Comparison of ENCODE assay signal across 8 mouse cellular contexts in the genomic region with DNA sequence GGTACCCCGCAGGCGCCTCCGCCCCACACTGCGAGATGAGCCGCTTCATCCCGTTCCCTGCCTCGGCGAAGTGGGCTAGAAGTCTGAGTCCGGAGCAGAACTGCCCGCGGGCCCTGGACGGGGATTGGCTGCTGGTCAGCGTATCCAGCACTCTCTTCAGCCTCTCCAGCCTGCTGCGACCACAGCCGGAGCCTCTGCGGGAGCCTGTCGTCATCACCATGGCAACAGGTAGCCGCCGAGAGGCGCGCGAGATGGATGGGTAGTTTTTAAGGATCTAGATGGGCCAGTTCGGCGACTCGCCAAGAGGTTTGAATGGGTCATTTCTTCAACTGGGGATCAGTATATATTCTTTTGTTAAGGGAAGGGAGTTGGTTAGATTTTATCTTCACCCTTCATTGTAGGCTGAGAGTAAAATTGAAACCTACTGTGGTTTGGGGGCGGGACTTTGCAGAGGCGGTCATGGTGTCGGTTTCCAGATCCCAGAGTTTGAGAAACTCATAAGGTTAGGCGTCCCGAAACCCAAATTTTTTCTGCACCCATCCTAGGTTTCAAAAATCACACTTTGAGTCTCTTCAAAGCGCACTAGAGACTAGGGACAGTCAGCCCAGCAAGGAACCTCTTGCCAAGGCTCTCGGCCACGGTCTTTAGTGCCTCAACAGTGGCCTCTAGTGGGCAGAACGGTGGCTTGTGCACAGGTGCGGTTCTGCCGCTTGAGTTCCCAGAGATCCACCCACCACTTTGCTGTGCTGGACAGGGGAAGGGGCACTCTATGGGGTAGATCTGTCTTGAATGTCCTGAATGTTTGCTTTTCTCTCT. TPM values are rescaled to one million over a fixed set of nuclear protein-coding genes. Genes with fewer than 3 reads are reported as not detected.
DNase-seq lines count a peak whose midpoint lies in the region; ATAC-seq lines count a peak whose summit lies in the region.

No protein-coding gene starts in this region.

- peak overlapping the region; percentile 80 for H3K9ac ChIP-seq in intestine, embryonic 16.5 days (ENCODE audit: low read depth, low read length)
- peak overlapping the region; percentile 54 for H3K9ac ChIP-seq in limb, embryonic 15.5 days
- H3K9ac ChIP-seq in midbrain, embryonic 16.5 days (ENCODE audit: low read depth, low read length), result peak overlapping the region; percentile 54

- H3K9me3 ChIP-seq in intestine, embryonic 16.5 days (ENCODE audit: control insufficient read depth, low read length), result peaks cover 3% of the 10 kb centered on the region; the same call in 1 of the 2 replicates
- no peaks in the 10 kb centered on the region for H3K9me3 ChIP-seq in limb, embryonic 15.5 days
- no peaks in the 10 kb centered on the region for H3K9me3 ChIP-seq in midbrain, embryonic 16.5 days (replicated peaks; ENCODE audit: control insufficient read depth, low read length, poor library complexity, severe bottlenecking)

- DNase-seq in left cerebral cortex, adult 18-20 months (ENCODE audit: low spot score in 2 of 2), result peak; percentile 82 to 89
- DNase-seq in left cerebral cortex, adult 11 months (ENCODE audit: low spot score), result no peak
- peak; percentile 75 for DNase-seq in embryo, embryonic 11.5 days (ENCODE audit: low read depth, low spot score)
- peak; percentile 70 for DNase-seq in gastrocnemius, postnatal 36 days
- DNase-seq in spleen, postnatal 36 days (ENCODE audit: low spot score in 2 of 2), result peak; percentile 84 to 85

- H3K36me3 ChIP-seq in intestine, embryonic 16.5 days (ENCODE audit: control insufficient read depth, insufficient read depth, low read length), result peaks cover 10% of the 10 kb centered on the region; the same call in 1 of the 2 replicates
- H3K36me3 ChIP-seq in limb, embryonic 15.5 days, result peaks cover 18% of the 10 kb centered on the region
- no peaks in the 10 kb centered on the region for H3K36me3 ChIP-seq in midbrain, embryonic 16.5 days (ENCODE audit: control insufficient read depth, insufficient read depth, low read length)

- no peaks in the 10 kb centered on the region for H3K27me3 ChIP-seq in intestine, embryonic 16.5 days (replicated peaks; ENCODE audit: control insufficient read depth, insufficient read depth, low read length)
- H3K27me3 ChIP-seq in limb, embryonic 15.5 days, result no peaks in the 10 kb centered on the region
- H3K27me3 ChIP-seq in midbrain, embryonic 16.5 days (ENCODE audit: control insufficient read depth, insufficient read depth, low read depth, low read length), result peaks cover 2% of the 10 kb centered on the region; the same call in 1 of the 2 replicates

- peak overlapping the region; percentile 85 for H3K27ac ChIP-seq in intestine, embryonic 16.5 days (ENCODE audit: low read length)
- H3K27ac ChIP-seq in limb, embryonic 15.5 days, result peak overlapping the region; percentile 78
- H3K27ac ChIP-seq in midbrain, embryonic 16.5 days (ENCODE audit: low read length), result 0 out of 2 replicates have a peak overlapping the region, but pooled peaks have one; percentile 23

- peak overlapping the region; percentile 97 for H3K4me2 ChIP-seq in intestine, embryonic 16.5 days (ENCODE audit: low read depth, low read length)
- H3K4me2 ChIP-seq in limb, embryonic 15.5 days, result peak overlapping the region; percentile 88
- H3K4me2 ChIP-seq in midbrain, embryonic 16.5 days (ENCODE audit: low read length), result peak overlapping the region; percentile 59

- WGBS in intestine, embryonic 16.5 days, result 1% methylated on average over 36 of the region's 36 CpGs
- WGBS in limb, embryonic 15.5 days, result under 1% methylated on average over 36 of the region's 36 CpGs
- 1% methylated on average over 36 of the region's 36 CpGs for WGBS in midbrain, embryonic 16.5 days

- peaks cover 17% of the 10 kb centered on the region for H3K4me1 ChIP-seq in intestine, embryonic 16.5 days (ENCODE audit: control insufficient read depth, insufficient read depth, low read length)
- H3K4me1 ChIP-seq in limb, embryonic 15.5 days, result peaks cover 51% of the 10 kb centered on the region
- H3K4me1 ChIP-seq in midbrain, embryonic 16.5 days (ENCODE audit: control insufficient read depth, insufficient read depth, low read length), result peaks cover 20% of the 10 kb centered on the region

- peak; percentile 27 for ATAC-seq in intestine, embryonic 16.5 days
- ATAC-seq in limb, embryonic 15.5 days (ENCODE audit: insufficient number of reproducible peaks, low FRiP score, low TSS enrichment, low read depth), result no peak
- no peak; the same call in 1 of the 2 replicates for ATAC-seq in midbrain, embryonic 16.5 days

- intact Hi-C loops in gastrocnemius, postnatal 36 days (cut with DNase I), result no loop called here

- peak overlapping the region; percentile 81 for H3K4me3 ChIP-seq in intestine, embryonic 16.5 days (ENCODE audit: low read length)
- H3K4me3 ChIP-seq in limb, embryonic 15.5 days, result peak overlapping the region; percentile 56
- peak overlapping the region; percentile 37 for H3K4me3 ChIP-seq in midbrain, embryonic 16.5 days (ENCODE audit: low read depth, low read length)

RNA-seq across cellular contexts. Expression of gene Zbtb22, which starts 4.8 kb away (rescaled TPM):
- 10 to 100 TPM; 33.0 to 35.5 TPM for total RNA-seq in left cerebral cortex, adult 18-20 months (2021)
- total RNA-seq in gastrocnemius, postnatal 36 days (2021), result 10 to 100 TPM; 12.6 to 16.6 TPM
- polyA plus RNA-seq in intestine, embryonic 16.5 days (2015; fragmentation: Nextera tagmentation; extraction: Ambion mirVana), result 12.9 and 15.0 TPM in 2 replicates
- 14.0 and 15.5 TPM in 2 replicates for polyA plus RNA-seq in limb, embryonic 15.5 days (2015; fragmentation: Nextera tagmentation; extraction: Ambion mirVana)
- 16.8 TPM in 2 replicates for polyA plus RNA-seq in midbrain, embryonic 16.5 days (2015; fragmentation: Nextera tagmentation; extraction: Ambion mirVana)

RNA-seq across cellular contexts. Expression of gene Tapbp, which starts 4.8 kb away (rescaled TPM):
- 10 to 100 TPM; 42.0 to 53.5 TPM for total RNA-seq in left cerebral cortex, adult 18-20 months (2021)
- total RNA-seq in gastrocnemius, postnatal 36 days (2021), result 10 to 100 TPM; 31.8 to 34.7 TPM
- polyA plus RNA-seq in intestine, embryonic 16.5 days (2015; fragmentation: Nextera tagmentation; extraction: Ambion mirVana), result 44.5 and 45.8 TPM in 2 replicates
- polyA plus RNA-seq in limb, embryonic 15.5 days (2015; fragmentation: Nextera tagmentation; extraction: Ambion mirVana), result 42.1 and 46.3 TPM in 2 replicates
- polyA plus RNA-seq in midbrain, embryonic 16.5 days (2015; fragmentation: Nextera tagmentation; extraction: Ambion mirVana), result 21.1 and 26.1 TPM in 2 replicates

RNA-seq across cellular contexts. Expression of gene Rgl2, which starts 8.9 kb away (rescaled TPM):
- total RNA-seq in left cerebral cortex, adult 18-20 months (2021), result 10 to 100 TPM; 62.2 to 63.5 TPM
- 10 to 100 TPM; 26.5 to 28.3 TPM for total RNA-seq in gastrocnemius, postnatal 36 days (2021)
- 24.4 and 25.9 TPM in 2 replicates for polyA plus RNA-seq in intestine, embryonic 16.5 days (2015; fragmentation: Nextera tagmentation; extraction: Ambion mirVana)
- polyA plus RNA-seq in limb, embryonic 15.5 days (2015; fragmentation: Nextera tagmentation; extraction: Ambion mirVana), result 51.8 and 58.5 TPM in 2 replicates
- 54.9 and 57.2 TPM in 2 replicates for polyA plus RNA-seq in midbrain, embryonic 16.5 days (2015; fragmentation: Nextera tagmentation; extraction: Ambion mirVana)

RNA-seq across cellular contexts. Expression of gene Daxx, which starts 11.3 kb away (rescaled TPM):
- 10 to 100 TPM; 27.4 to 34.7 TPM for total RNA-seq in left cerebral cortex, adult 18-20 months (2021)
- total RNA-seq in gastrocnemius, postnatal 36 days (2021), result 10 to 100 TPM in 1 of 2 experiments, 1 to 10 TPM in 1; 9.3 to 11.3 TPM
- 37.6 and 41.6 TPM in 2 replicates for polyA plus RNA-seq in intestine, embryonic 16.5 days (2015; fragmentation: Nextera tagmentation; extraction: Ambion mirVana)
- polyA plus RNA-seq in limb, embryonic 15.5 days (2015; fragmentation: Nextera tagmentation; extraction: Ambion mirVana), result 47.2 and 55.7 TPM in 2 replicates
- polyA plus RNA-seq in midbrain, embryonic 16.5 days (2015; fragmentation: Nextera tagmentation; extraction: Ambion mirVana), result 55.1 and 59.7 TPM in 2 replicates

RNA-seq across cellular contexts. Expression of gene Platr17, which starts 15.6 kb away (rescaled TPM):
- total RNA-seq in left cerebral cortex, adult 18-20 months (2021), result under 1 TPM in 1 of 2 experiments, not detected in 1; 0.58 TPM
- not detected for total RNA-seq in gastrocnemius, postnatal 36 days (2021)
- polyA plus RNA-seq in intestine, embryonic 16.5 days (2015; fragmentation: Nextera tagmentation; extraction: Ambion mirVana), result 0.40 TPM in 1 of 2 replicates, not detected in the other
- polyA plus RNA-seq in limb, embryonic 15.5 days (2015; fragmentation: Nextera tagmentation; extraction: Ambion mirVana), result 0.19 and 0.30 TPM in 2 replicates
- 0.36 and 0.55 TPM in 2 replicates for polyA plus RNA-seq in midbrain, embryonic 16.5 days (2015; fragmentation: Nextera tagmentation; extraction: Ambion mirVana)

Comparison
In these comparisons a context has a peak if more than half of its experiments do, and no peak if none do; other contexts are left out.
1. H3K27ac ChIP-seq: peak in every context shown above with its lines; median percentile 85 in intestine, embryonic 16.5 days; 78 in limb, embryonic 15.5 days; 23 in midbrain, embryonic 16.5 days.